In genomic region chr10:40141864-40142523, GRCm38 (mm10) we compare ENCODE assay signal across 8 mouse cellular contexts. TPM values are rescaled to one million over a fixed set of nuclear protein-coding genes. Genes with fewer than 3 reads are reported as not detected.
DNase-seq lines count a peak whose midpoint lies in the region; ATAC-seq and TF ChIP-seq lines count a peak whose summit lies in the region.

Gene Slc16a10, minus strand, starts transcription at chr10:40142258.

- H3K36me3 ChIP-seq in erythroblast, embryonic 14.5 days (ENCODE audit: control insufficient read depth): peaks cover 55% of the 10 kb centered on the region
- H3K36me3 ChIP-seq in heart, embryonic 11.5 days (ENCODE audit: control insufficient read depth, insufficient read depth, low read length): no peaks in the 10 kb centered on the region
- no peaks in the 10 kb centered on the region for H3K36me3 ChIP-seq in kidney, embryonic 15.5 days
- no peaks in the 10 kb centered on the region for H3K36me3 ChIP-seq in limb, embryonic 15.5 days
- no peaks in the 10 kb centered on the region for H3K36me3 ChIP-seq in midbrain, postnatal 0 days (ENCODE audit: insufficient read depth, low read length)

- peak; percentile 96 for DNase-seq in CD4-positive helper T cell, adult 2 months (ENCODE audit: low read depth, low spot score)
- DNase-seq in brain, embryonic 18.5 days (ENCODE audit: low read depth, low spot score): peak; percentile 62
- DNase-seq in midbrain, postnatal 0 days (ENCODE audit: low spot score): peak; percentile 94
- peak; percentile 98 to 99 for DNase-seq in spleen, postnatal 10 days (ENCODE audit: low spot score in 2 of 2)

- H3K4me2 ChIP-seq in heart, embryonic 11.5 days: peak within 1 kb of the TSS; percentile 87
- H3K4me2 ChIP-seq in kidney, embryonic 15.5 days: peak within 1 kb of the TSS; percentile 98
- peak within 1 kb of the TSS; percentile 97 for H3K4me2 ChIP-seq in limb, embryonic 15.5 days
- peak within 1 kb of the TSS; percentile 83 for H3K4me2 ChIP-seq in midbrain, postnatal 0 days (ENCODE audit: low read depth, low read length, poor library complexity, severe bottlenecking)

- no peak; the same call in 1 of the 2 replicates for TF ChIP-seq CTCF in midbrain, postnatal 0 days (IDR thresholded peaks at IDR 0.05)

- H3K4me1 ChIP-seq in erythroblast, embryonic 14.5 days (ENCODE audit: control insufficient read depth): peaks cover 79% of the 10 kb centered on the region
- H3K4me1 ChIP-seq in heart, embryonic 11.5 days (ENCODE audit: control insufficient read depth, insufficient read depth, low read length): peaks cover 4% of the 10 kb centered on the region; the same call in 1 of the 2 replicates
- peaks cover 9% of the 10 kb centered on the region for H3K4me1 ChIP-seq in kidney, embryonic 15.5 days
- H3K4me1 ChIP-seq in limb, embryonic 15.5 days: peaks cover 6% of the 10 kb centered on the region
- H3K4me1 ChIP-seq in midbrain, postnatal 0 days (ENCODE audit: insufficient read depth, low read length): no peaks in the 10 kb centered on the region

- WGBS in heart, embryonic 11.5 days (ENCODE audit: insufficient replicate concordance): under 1% methylated on average over 54 of the region's 76 CpGs
- under 1% methylated on average over 67 of the region's 76 CpGs for WGBS in kidney, embryonic 15.5 days
- under 1% methylated on average over 70 of the region's 76 CpGs for WGBS in limb, embryonic 15.5 days
- under 1% methylated on average over 60 of the region's 76 CpGs for WGBS in midbrain, postnatal 0 days

- peak within 1 kb of the TSS; percentile 65 for H3K27ac ChIP-seq in heart, embryonic 11.5 days (ENCODE audit: low read depth, low read length)
- H3K27ac ChIP-seq in kidney, embryonic 15.5 days: no peak within 1 kb of the TSS
- H3K27ac ChIP-seq in limb, embryonic 15.5 days: no peak within 1 kb of the TSS
- H3K27ac ChIP-seq in midbrain, postnatal 0 days (ENCODE audit: low read depth, low read length): no peak within 1 kb of the TSS

- no peaks in the 10 kb centered on the region for H3K27me3 ChIP-seq in erythroblast, embryonic 14.5 days (ENCODE audit: control insufficient read depth)
- H3K27me3 ChIP-seq in heart, embryonic 11.5 days (ENCODE audit: control insufficient read depth, insufficient read depth, low read length): no peaks in the 10 kb centered on the region
- peaks cover 7% of the 10 kb centered on the region; the same call in 1 of the 2 replicates for H3K27me3 ChIP-seq in kidney, embryonic 15.5 days
- no peaks in the 10 kb centered on the region for H3K27me3 ChIP-seq in limb, embryonic 15.5 days
- no peaks in the 10 kb centered on the region for H3K27me3 ChIP-seq in midbrain, postnatal 0 days (ENCODE audit: insufficient read depth, low read length)

- no peaks in the 10 kb centered on the region for H3K9me3 ChIP-seq in erythroblast, embryonic 14.5 days (ENCODE audit: control insufficient read depth, low read length)
- H3K9me3 ChIP-seq in heart, embryonic 11.5 days (replicated peaks; ENCODE audit: control insufficient read depth, low read length): no peaks in the 10 kb centered on the region
- no peaks in the 10 kb centered on the region for H3K9me3 ChIP-seq in kidney, embryonic 15.5 days (replicated peaks)
- H3K9me3 ChIP-seq in limb, embryonic 15.5 days: no peaks in the 10 kb centered on the region
- no peaks in the 10 kb centered on the region for H3K9me3 ChIP-seq in midbrain, postnatal 0 days (ENCODE audit: low read length)

- peak; percentile 97 for ATAC-seq in heart, embryonic 11.5 days (replicated peaks; ENCODE audit: insufficient number of reproducible peaks, low FRiP score, low TSS enrichment)
- peak; percentile 99 for ATAC-seq in kidney, embryonic 15.5 days (replicated peaks; ENCODE audit: low FRiP score)
- peak; percentile 98 for ATAC-seq in limb, embryonic 15.5 days (ENCODE audit: insufficient number of reproducible peaks, low FRiP score, low TSS enrichment, low read depth)
- peak; percentile 97 for ATAC-seq in midbrain, postnatal 0 days (ENCODE audit: low FRiP score)

- H3K4me3 ChIP-seq in erythroblast, embryonic 14.5 days (replicated peaks): peak within 1 kb of the TSS; percentile 70
- peak within 1 kb of the TSS; percentile 76 for H3K4me3 ChIP-seq in heart, embryonic 11.5 days (ENCODE audit: low read depth, low read length)
- H3K4me3 ChIP-seq in kidney, embryonic 15.5 days (replicated peaks): peak within 1 kb of the TSS; percentile 72
- H3K4me3 ChIP-seq in limb, embryonic 15.5 days: peak within 1 kb of the TSS; percentile 61
- H3K4me3 ChIP-seq in midbrain, postnatal 0 days (ENCODE audit: low read depth, low read length): peak within 1 kb of the TSS; percentile 74

- peak within 1 kb of the TSS; percentile 88 for H3K9ac ChIP-seq in heart, embryonic 11.5 days (ENCODE audit: low read depth, low read length)
- H3K9ac ChIP-seq in kidney, embryonic 15.5 days: peak within 1 kb of the TSS; percentile 69
- peak within 1 kb of the TSS; percentile 68 for H3K9ac ChIP-seq in limb, embryonic 15.5 days
- H3K9ac ChIP-seq in midbrain, postnatal 0 days (replicated peaks; ENCODE audit: low read length, poor library complexity, severe bottlenecking): peak within 1 kb of the TSS; percentile 67

RNA-seq across cellular contexts. Expression of gene Slc16a10, which starts in this region (rescaled TPM):
- polyA plus RNA-seq in erythroblast, embryonic 14.5 days (2012): 9.7 and 11.1 TPM in 2 replicates
- 17.2 and 18.6 TPM in 2 replicates for polyA plus RNA-seq in heart, embryonic 11.5 days (2014; fragmentation: Nextera tagmentation; extraction: Ambion mirVana)
- 12.5 and 12.7 TPM in 2 replicates for polyA plus RNA-seq in kidney, embryonic 15.5 days (2015; fragmentation: Nextera tagmentation; extraction: Ambion mirVana)
- 7.3 and 7.9 TPM in 2 replicates for polyA plus RNA-seq in limb, embryonic 15.5 days (2015; fragmentation: Nextera tagmentation; extraction: Ambion mirVana)
- total RNA-seq in midbrain, postnatal 0 days (2014; rRNA removed): 2.1 and 2.2 TPM in 2 replicates
- polyA plus RNA-seq in midbrain, postnatal 0 days (2015; fragmentation: Nextera tagmentation; extraction: Ambion mirVana): 2.0 and 2.2 TPM in 2 replicates
